Comparison of ENCODE assay signal across 8 mouse cellular contexts in the genomic region with DNA sequence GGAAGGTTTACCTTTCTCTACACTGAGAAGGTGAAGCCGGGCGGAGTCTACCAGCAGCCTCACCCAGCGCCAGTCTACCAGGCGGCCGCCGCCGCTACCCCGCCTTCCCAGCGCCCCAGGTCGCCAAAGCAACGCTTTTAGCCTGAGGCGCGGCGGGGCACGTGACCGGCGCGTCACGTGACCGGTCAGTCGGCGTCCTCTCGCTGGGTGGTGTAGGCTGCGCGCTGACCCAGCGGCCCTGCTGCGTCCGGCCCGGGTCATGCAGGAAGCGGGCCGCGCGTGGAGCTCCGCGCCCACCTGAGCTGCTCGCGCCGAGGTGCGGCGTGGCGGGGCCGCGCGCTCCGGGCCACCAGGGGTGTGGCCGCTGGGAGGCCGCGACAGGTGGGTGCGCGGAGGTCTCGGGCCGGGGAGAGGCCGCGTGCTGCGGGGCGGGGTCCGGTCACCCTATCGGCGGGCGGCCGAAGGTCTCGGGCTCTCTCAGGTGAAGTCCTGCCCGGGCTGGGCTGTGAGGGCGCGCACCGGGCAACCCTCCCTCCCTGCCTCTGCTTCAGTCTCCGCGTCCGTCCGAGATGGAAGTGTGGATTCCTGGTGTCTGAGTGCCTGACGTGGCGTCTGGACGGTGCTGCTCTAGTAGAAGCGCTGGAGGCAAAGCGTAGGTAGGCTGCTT. TPM values are rescaled to one million over a fixed set of nuclear protein-coding genes. Genes with fewer than 3 reads are reported as not detected.
DNase-seq lines count a peak whose midpoint lies in the region; ATAC-seq and TF ChIP-seq lines count a peak whose summit lies in the region.

A gene (plus strand): TSS at position 190 of the 667 bp plus-strand sequence.

- peaks cover 9% of the 10 kb centered on the region for H3K4me1 ChIP-seq in forebrain, embryonic 14.5 days (ENCODE audit: control insufficient read depth, insufficient read depth, low read length)
- peaks cover 2% of the 10 kb centered on the region for H3K4me1 ChIP-seq in lung, adult 2 months (ENCODE audit: control insufficient read depth, insufficient read depth, low read length)

- DNase-seq in ES-CJ7 (ENCODE audit: low read depth, low spot score), result peak; percentile 92
- peak; percentile 89 for DNase-seq in cerebellum, adult 11 months
- DNase-seq in forebrain, embryonic 14.5 days (ENCODE audit: low spot score), result peak; percentile 93
- peak; percentile 93 for DNase-seq in heart, postnatal 14 days
- DNase-seq in layer of hippocampus, adult 18-20 months (ENCODE audit: low spot score in 2 of 2), result peak; percentile 72 to 86
- DNase-seq in lung, adult 2 months, result peak; percentile 87
- DNase-seq in thymus, adult 18-20 months, result peak; percentile 26 to 32

- intact Hi-C loops in heart, postnatal 14 days (cut with DNase I), result loop anchor here (5.0 kb wide), 1 partner anchor 76 kb away; a partner anchor contains a TSS

- H3K9ac ChIP-seq in forebrain, embryonic 14.5 days (ENCODE audit: low read length), result peak within 1 kb of the TSS; percentile 81

- peak within 1 kb of the TSS; percentile 63 for H3K4me2 ChIP-seq in forebrain, embryonic 14.5 days (ENCODE audit: low read length)

- no peaks in the 10 kb centered on the region for H3K9me3 ChIP-seq in forebrain, embryonic 14.5 days (replicated peaks; ENCODE audit: control insufficient read depth, low read length)

- peak within 1 kb of the TSS; percentile 96 for H3K4me3 ChIP-seq in forebrain, embryonic 14.5 days (ENCODE audit: low read depth, low read length)
- peak within 1 kb of the TSS; percentile 100 for H3K4me3 ChIP-seq in lung, adult 2 months (replicated peaks; ENCODE audit: extremely low read depth, low read depth, low read length)

- peak; percentile 93 for ATAC-seq in forebrain, embryonic 14.5 days
- peak; percentile 75 for ATAC-seq in neutrophil, adult 5-6 weeks (ENCODE audit: extremely low read depth, insufficient number of reproducible peaks, low FRiP score, poor library complexity, severe bottlenecking)

- 0 out of 2 replicates have a peak, but pooled peaks cover 3% of the 10 kb centered on the region for H3K27me3 ChIP-seq in forebrain, embryonic 14.5 days (replicated peaks; ENCODE audit: control insufficient read depth, insufficient read depth, low read length)

- TF ChIP-seq CTCF in lung, adult 2 months (IDR thresholded peaks at IDR 0.05; ENCODE audit: insufficient read depth, low read length), result no peak

- peak within 1 kb of the TSS; percentile 52; the same call in 1 of the 2 replicates for H3K27ac ChIP-seq in forebrain, embryonic 14.5 days (ENCODE audit: low read depth, low read length)

- no peaks in the 10 kb centered on the region for H3K36me3 ChIP-seq in forebrain, embryonic 14.5 days (ENCODE audit: control insufficient read depth, insufficient read depth, low read length)

- peak; percentile 54; the same call in 1 of the 2 replicates for TF ChIP-seq POLR2A in lung, adult 2 months (IDR thresholded peaks at IDR 0.05; ENCODE audit: borderline replicate concordance, extremely low read depth, low read depth, low read length)

- under 1% methylated on average over 75 of the region's 75 CpGs for WGBS in forebrain, embryonic 14.5 days
- WGBS in lung, adult 2 months, result under 1% methylated on average over 75 of the region's 75 CpGs

RNA-seq across cellular contexts. Expression of the gene that starts here (rescaled TPM):
- polyA plus RNA-seq in forebrain, embryonic 14.5 days (2014; fragmentation: Nextera tagmentation; extraction: Ambion mirVana), result 47.0 and 49.0 TPM in 2 replicates
- total RNA-seq in heart, postnatal 14 days (2021), result 10 to 100 TPM; 39.5 to 46.6 TPM
- total RNA-seq in layer of hippocampus, adult 18-20 months (2021), result 10 to 100 TPM; 51.5 to 52.4 TPM
- polyA plus RNA-seq in lung, adult 2 months (2012; rRNA removed), result 46.0 and 50.6 TPM in 2 replicates
- total RNA-seq in neutrophil, adult 5-6 weeks (2017), result 6.8 and 18.2 TPM in 2 replicates

Comparison
In these comparisons a context has a peak if more than half of its experiments do, and no peak if none do; other contexts are left out.
1. Peak in every context shown above with its lines: DNase-seq, ATAC-seq, H3K4me3 ChIP-seq and H3K27ac ChIP-seq.
2. DNase-seq: peak in every context shown above with its lines; median percentile 93 in forebrain, embryonic 14.5 days; 93 in heart, postnatal 14 days; 92 in ES-CJ7; 89 in cerebellum, adult 11 months; 87 in lung, adult 2 months; 79 in layer of hippocampus, adult 18-20 months; 29 in thymus, adult 18-20 months.